Mouse (Mus musculus) myocyte (in vitro differentiated cells): ENCODE measurements at regions not wholly inside any gene's neighbourhood (a gene's known extent, or its start where the extent isn't known, plus 50 kb on each side); places are given as distances from the start of the nearest gene placed in this dataset.
A peak's percentile ranks its signal among the peaks of the same experiment; 100 is the strongest.

ENCODE experiments used
- E2F4 ChIP-seq: IDR thresholded peaks from one replicate; pipeline ENCODE4 v1.6.1; 2011; ENCODE audit warnings: mild to moderate bottlenecking, control low read depth, moderate library complexity; ENCODE audit not compliant: insufficient read depth
- POLR2A ChIP-seq: IDR thresholded peaks from one replicate; pipeline ENCODE4 v1.6.1; 2011; ENCODE audit warnings: low read depth, mild to moderate bottlenecking, control low read depth, moderate library complexity; ENCODE audit not compliant: insufficient read length
- POLR2AphosphoS2 ChIP-seq: IDR thresholded peaks from one replicate; pipeline ENCODE4 v1.6.1; 2011; ENCODE audit warnings: low read depth, control low read depth; ENCODE audit not compliant: insufficient read length
- USF1 ChIP-seq: IDR thresholded peaks from one replicate; pipeline ENCODE4 v1.6.1; 2011; ENCODE audit warnings: low read depth, mild to moderate bottlenecking, control low read depth, moderate library complexity

DNA sequence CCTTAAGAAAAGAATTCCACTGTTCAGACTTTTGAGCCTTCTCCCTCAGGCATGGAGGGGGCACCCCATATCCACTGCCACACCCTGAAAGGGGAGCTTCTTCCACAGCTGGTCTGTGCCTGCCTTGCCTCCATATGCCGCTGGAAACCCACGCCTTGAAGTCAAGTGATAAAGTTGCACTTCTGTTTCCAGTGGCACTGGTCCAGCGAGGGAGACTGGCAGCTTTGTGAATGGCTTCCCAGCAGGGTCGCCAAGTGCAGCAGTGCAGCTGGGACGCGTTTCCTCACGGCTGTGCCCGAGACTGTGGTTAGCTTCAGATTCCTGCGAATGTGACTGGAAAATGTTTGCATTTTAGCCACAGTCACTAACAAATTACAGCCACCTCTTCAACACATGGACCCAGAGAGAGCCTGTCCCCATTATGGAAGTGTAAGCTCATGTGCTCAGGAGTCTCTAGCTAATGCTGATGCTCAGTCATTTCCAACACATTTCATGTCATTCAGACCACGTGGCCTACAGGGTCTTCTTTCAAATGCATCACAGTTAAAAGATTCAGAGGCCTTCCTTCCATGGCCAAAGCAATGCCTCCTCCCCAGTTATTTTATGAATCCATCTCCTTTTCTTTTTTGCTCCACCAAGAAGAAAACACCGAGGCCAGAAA lies 557.2 kb upstream of the Mpdz start:
- no peak for TF ChIP-seq POLR2A
- TF ChIP-seq POLR2AphosphoS2, result no peak
- TF ChIP-seq E2F4, result no peak
- peak; percentile 59 for TF ChIP-seq USF1
